In genomic region chr12:49382565-49383520, GRCm38 (mm10) we compare ENCODE assay signal across 8 mouse cellular contexts. TPM values are rescaled to one million over a fixed set of nuclear protein-coding genes. Genes with fewer than 3 reads are reported as not detected.
DNase-seq lines count a peak whose midpoint lies in the region; ATAC-seq lines count a peak whose summit lies in the region.

Gene Foxg1 (plus strand): TSS chr12:49382660.

- ATAC-seq in heart, embryonic 13.5 days (ENCODE audit: extremely low read depth, insufficient number of reproducible peaks, low FRiP score, low TSS enrichment): no peak
- ATAC-seq in limb, embryonic 11.5 days (ENCODE audit: insufficient number of reproducible peaks, low FRiP score, low TSS enrichment, low read depth): peak; percentile 45

- H3K27me3 ChIP-seq in heart, embryonic 13.5 days (replicated peaks): peaks cover 92% of the 10 kb centered on the region
- H3K27me3 ChIP-seq in limb, embryonic 11.5 days (ENCODE audit: control insufficient read depth, insufficient read depth, low read length): peaks cover 76% of the 10 kb centered on the region

- no peak within 1 kb of the TSS; the same call in 1 of the 2 replicates for H3K9ac ChIP-seq in heart, embryonic 13.5 days
- H3K9ac ChIP-seq in limb, embryonic 11.5 days (ENCODE audit: low read length): no peak within 1 kb of the TSS

- H3K27ac ChIP-seq in heart, embryonic 13.5 days (replicated peaks): no peak within 1 kb of the TSS
- H3K27ac ChIP-seq in limb, embryonic 11.5 days (replicated peaks; ENCODE audit: low read depth, low read length): no peak within 1 kb of the TSS

- H3K4me2 ChIP-seq in heart, embryonic 13.5 days: peak within 1 kb of the TSS; percentile 68
- peak within 1 kb of the TSS; percentile 56 for H3K4me2 ChIP-seq in limb, embryonic 11.5 days (ENCODE audit: low read depth, severe bottlenecking)

- H3K36me3 ChIP-seq in heart, embryonic 13.5 days: no peaks in the 10 kb centered on the region
- H3K36me3 ChIP-seq in limb, embryonic 11.5 days (ENCODE audit: control insufficient read depth, insufficient read depth, low read length): no peaks in the 10 kb centered on the region

- DNase-seq in heart, adult 18-20 months: no peak
- peak; percentile 49 for DNase-seq in R1 (ENCODE audit: low read depth, low spot score)
- peak; percentile 74 to 78 for DNase-seq in frontal cortex, postnatal 36 days (ENCODE audit: low spot score in 2 of 2)
- peak; percentile 60 for DNase-seq in limb, embryonic 11.5 days (ENCODE audit: low spot score)
- DNase-seq in right cerebral cortex, postnatal 10 days (ENCODE audit: low spot score in 2 of 2): peak; percentile 77 to 81
- DNase-seq in cerebellum, postnatal 4 days (ENCODE audit: low spot score in 2 of 2): no peak
- no peak for DNase-seq in cerebellum, adult 9-11 months

- under 1% methylated on average over 61 of the region's 61 CpGs for WGBS in heart, embryonic 13.5 days
- WGBS in limb, embryonic 11.5 days: under 1% methylated on average over 46 of the region's 61 CpGs

- peaks cover 10% of the 10 kb centered on the region for H3K4me1 ChIP-seq in heart, embryonic 13.5 days
- H3K4me1 ChIP-seq in limb, embryonic 11.5 days (ENCODE audit: control insufficient read depth, insufficient read depth, low read length): no peaks in the 10 kb centered on the region

- peak within 1 kb of the TSS; percentile 49 for H3K4me3 ChIP-seq in heart, embryonic 13.5 days
- H3K4me3 ChIP-seq in limb, embryonic 11.5 days (ENCODE audit: low read depth, low read length): peak within 1 kb of the TSS; percentile 32

- no peaks in the 10 kb centered on the region for H3K9me3 ChIP-seq in heart, embryonic 13.5 days
- no peaks in the 10 kb centered on the region for H3K9me3 ChIP-seq in limb, embryonic 11.5 days (ENCODE audit: control insufficient read depth, low read length)

RNA-seq across cellular contexts. Expression of gene Foxg1, which starts in this region (rescaled TPM):
- 0.12 TPM in 1 of 2 replicates, not detected in the other for polyA plus RNA-seq in heart, embryonic 13.5 days (2015; fragmentation: Nextera tagmentation; extraction: Ambion mirVana)
- total RNA-seq in heart, adult 18-20 months (2021): not detected
- not detected in 2 replicates for polyA plus RNA-seq in limb, embryonic 11.5 days (2014; fragmentation: Nextera tagmentation; extraction: Ambion mirVana)

Comparison
In these comparisons a context has a peak if more than half of its experiments do, and no peak if none do; other contexts are left out.
1. Peak in DNase-seq, ATAC-seq, H3K4me3 ChIP-seq and H3K4me2 ChIP-seq in limb, embryonic 11.5 days; RNA of the gene not detected or under 1 TPM.
2. DNase-seq: peak in R1 (single experiment), frontal cortex, postnatal 36 days (2 of 2) and right cerebral cortex, postnatal 10 days (2 of 2); none in heart, adult 18-20 months (0 of 2), cerebellum, postnatal 4 days (0 of 2) and cerebellum, adult 9-11 months (single experiment).